Mouse (Mus musculus) G1E (cell line): Measurements from ENCODE around the gene Gm10226. TPM values are rescaled to one million over a fixed set of nuclear protein-coding genes. Genes with fewer than 3 reads are reported as not detected.
A peak's percentile ranks its signal among the peaks of the same experiment; 100 is the strongest.
"Not testable (repeated sequence)": the region's sequence is repeated elsewhere in the genome, so short reads cannot be mapped to it uniquely, and the experiment has no call there.

ENCODE experiments used
- ATAC-seq: 2 replicates; pipeline ENCODE4 v1.8.0; 2016; ENCODE audit warnings: mild to moderate bottlenecking; ENCODE audit not compliant: insufficient number of reproducible peaks, poor library complexity, low FRiP score, severe bottlenecking; ENCODE audit errors: extremely low read depth
- DNase-seq: peaks from one replicate; pipeline ENCODE4 v3.0.0; 2012; ENCODE audit warnings: low spot score
- H3K27me3 ChIP-seq: 2 replicates; pipeline ENCODE4 v1.6.1; 2012; ENCODE audit warnings: mild to moderate bottlenecking, low read length, inconsistent platforms; ENCODE audit not compliant: insufficient read depth
- H3K36me3 ChIP-seq: replicated peaks from 2 replicates; pipeline ENCODE3; 2012; ENCODE audit warnings: mild to moderate bottlenecking, inconsistent platforms
- H3K4me1 ChIP-seq: 2 replicates; pipeline ENCODE4 v1.6.1; 2012; ENCODE audit warnings: low read depth, low read length, inconsistent platforms, mixed read lengths; ENCODE audit not compliant: insufficient read depth
- H3K4me3 ChIP-seq: 2 replicates; pipeline ENCODE4 v1.5.1; 2012; ENCODE audit warnings: low read depth, mild to moderate bottlenecking, inconsistent platforms, low read length, moderate library complexity, mixed read lengths
- H3K9me3 ChIP-seq: replicated peaks from 2 replicates; pipeline ENCODE4 v1.6.1; 2012; ENCODE audit warnings: inconsistent platforms
- CTCF ChIP-seq: IDR thresholded peaks from 2 replicates; pipeline ENCODE4 v1.5.1; 2012; ENCODE audit warnings: low read depth, low read length, inconsistent platforms, mixed read lengths
- GATA1 ChIP-seq: IDR thresholded peaks from 2 replicates; pipeline ENCODE4 v1.6.1; 2012; ENCODE audit warnings: borderline replicate concordance, low read length, inconsistent platforms, mixed read lengths
- GATA2 ChIP-seq: IDR thresholded peaks from 2 replicates; pipeline ENCODE4 v1.6.1; 2012; ENCODE audit warnings: low read depth, low read length, inconsistent platforms, borderline replicate concordance
- POLR2AphosphoS5 ChIP-seq: IDR thresholded peaks from 2 replicates; pipeline ENCODE4 v1.6.1; 2012; ENCODE audit warnings: low read depth, low read length, inconsistent platforms; ENCODE audit not compliant: insufficient replicate concordance
- TAL1 ChIP-seq: conservative IDR thresholded peaks from 2 replicates; pipeline ENCODE4 v1.6.1; 2012; ENCODE audit warnings: low read depth, low read length, inconsistent platforms, mixed read lengths
- polyA plus RNA-seq: library from polyadenylated mRNA; stranded (reverse); fragments of >175 nt; gene quantifications from 2 replicates; pipeline ENCODE4 v1.2.3, GENCODE M21; 2012
- total RNA-seq, 2 experiments: library from RNA; stranded (forward) in 1 of 2; stranded (reverse) in 1 of 2; fragments of 200-1000 nt in 1 of 2; fragments of >200 nt in 1 of 2; fragmentation: Nextera tagmentation in 1 of 2; gene quantifications; 2 replicates each; pipeline ENCODE4 v1.2.3; 2014 to 2017

The Gm10226 gene
- total and polyA plus RNA-seq, 3 experiments: 19.5 TPM; not detected in 2

GRCm38 (mm10) chr17:21693342-21693741 lies 1.7 kb downstream of the Gm10226 start:
- H3K4me3 ChIP-seq: no peak overlapping the region
- ATAC-seq (no peak), DNase-seq (no peak)
- no peaks in the 10 kb centered on the region for H3K4me1 ChIP-seq
- TF ChIP-seq POLR2AphosphoS5: no peak
- no peak for TF ChIP-seq CTCF
- TF ChIP-seq TAL1: no peak
- TF ChIP-seq GATA2: no peak
- TF ChIP-seq GATA1: no peak
- H3K9me3 ChIP-seq: no peaks in the 10 kb centered on the region
- H3K36me3 ChIP-seq: peaks cover 7% of the 10 kb centered on the region
- no peaks in the 10 kb centered on the region for H3K27me3 ChIP-seq

DNA sequence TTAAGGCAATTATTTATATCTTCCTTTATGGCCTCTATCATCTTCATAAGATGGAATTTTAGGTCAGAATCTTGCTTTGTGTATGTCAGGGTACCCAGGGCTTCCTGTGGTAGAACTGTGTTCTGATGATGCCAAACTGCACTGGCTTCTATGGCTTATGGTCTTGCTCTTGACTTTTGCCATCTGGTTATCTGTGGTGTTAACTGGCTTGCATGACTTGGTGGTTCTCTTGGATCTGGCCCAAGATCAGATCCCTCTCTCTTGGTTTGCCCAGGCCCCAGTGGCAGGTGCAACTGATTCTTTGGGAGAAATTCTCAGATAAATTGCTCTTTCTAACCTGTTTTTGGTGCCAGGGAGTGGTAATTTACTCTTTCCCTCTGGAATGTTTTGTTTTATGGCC lies 4.4 kb downstream of the Gm10226 start:
- Histone ChIP-seq H3K4me3 (no peak overlapping the region), H3K4me1 (no peaks in the 10 kb centered on the region), H3K36me3 (no peaks in the 10 kb centered on the region), H3K27me3 (no peaks in the 10 kb centered on the region), H3K9me3 (no peaks in the 10 kb centered on the region)
- TF ChIP-seq TAL1 (no peak), GATA1 (no peak), POLR2AphosphoS5 (no peak), CTCF (no peak), GATA2 (no peak)
- DNase-seq (no peak), ATAC-seq (no peak)

- no peaks in the 10 kb centered on the region for H3K36me3 ChIP-seq
- no peak for TF ChIP-seq GATA1
- no peak for TF ChIP-seq CTCF
- peak; percentile 87 for TF ChIP-seq TAL1
- no peaks in the 10 kb centered on the region for H3K27me3 ChIP-seq
- H3K4me1 ChIP-seq: peaks cover 33% of the 10 kb centered on the region
- peak overlapping the region; percentile 65; the same call in 1 of the 2 replicates for H3K4me3 ChIP-seq
- H3K9me3 ChIP-seq: no peaks in the 10 kb centered on the region
- ATAC-seq (peak; percentile 66), DNase-seq (peak; percentile 7)
Observed at GRCm38 (mm10) chr17:21702281-21703240, 10.9 kb downstream of the Gm10226 start.

DNA sequence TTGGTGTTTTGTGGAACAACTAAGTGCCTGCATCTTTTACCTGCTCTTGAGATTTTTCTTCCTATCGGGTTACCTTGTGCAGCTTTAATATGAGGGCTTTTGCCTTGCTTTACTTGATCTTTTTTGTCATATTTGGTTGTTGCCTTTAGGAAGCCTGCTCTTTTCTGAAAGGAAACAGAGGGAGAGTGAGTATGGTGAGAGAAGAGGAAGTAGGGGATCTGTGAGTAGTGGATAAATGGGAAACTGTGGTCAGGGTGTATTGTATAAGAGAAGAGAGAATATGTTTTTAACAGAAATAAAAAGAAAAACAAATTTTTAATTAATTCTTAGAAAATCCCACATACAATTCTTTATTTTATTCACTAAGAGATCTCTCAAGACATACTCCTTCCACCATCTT lies 11.8 kb downstream of the Gm10226 start:
- Histone ChIP-seq H3K27me3 (no peaks in the 10 kb centered on the region), H3K4me3 (peak overlapping the region; percentile 65; the same call in 1 of the 2 replicates), H3K4me1 (peaks cover 36% of the 10 kb centered on the region), H3K9me3 (no peaks in the 10 kb centered on the region), H3K36me3 (no peaks in the 10 kb centered on the region)
- TF ChIP-seq CTCF: no peak
- no peak for TF ChIP-seq TAL1
- TF ChIP-seq GATA2: no peak
- no peak for TF ChIP-seq GATA1
- TF ChIP-seq POLR2AphosphoS5: no peak
- ATAC-seq (no peak), DNase-seq (no peak)

DNA sequence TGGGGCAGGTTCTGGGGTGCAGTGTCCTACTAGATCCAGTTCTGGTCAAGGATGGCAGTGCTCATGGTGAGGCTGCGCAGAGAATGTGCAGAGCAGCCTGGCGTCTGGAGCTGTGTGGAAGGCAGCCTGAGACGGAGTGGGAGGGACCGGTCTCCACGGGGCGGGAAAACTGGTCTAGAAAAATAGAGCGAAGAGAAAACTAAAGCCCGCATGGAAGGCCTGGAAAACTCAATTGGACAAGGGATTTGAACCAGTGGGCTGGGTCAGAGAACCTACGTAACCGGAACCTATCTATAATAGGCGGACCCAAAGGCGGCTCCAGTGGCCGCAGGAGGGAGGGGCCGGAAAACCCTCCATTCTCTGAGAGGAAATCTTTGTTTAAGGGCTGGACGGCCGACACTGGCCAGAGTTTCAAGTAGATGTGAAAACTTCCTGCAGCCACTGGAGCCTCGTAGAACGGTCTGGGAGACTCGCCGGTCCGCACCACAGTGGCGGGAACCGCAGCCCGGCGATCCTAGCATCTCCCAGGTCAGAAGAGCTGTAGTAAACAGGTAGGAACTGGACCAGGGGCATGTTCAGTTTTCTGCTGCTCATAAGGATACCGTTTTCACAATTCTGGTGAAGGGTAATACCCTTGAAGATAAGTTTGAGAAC lies 15.8 kb downstream of the Gm10226 start, which contains the start of gene Zfp760:
Gene Zfp760 (plus strand): TSS at position 399 of the 654 bp plus-strand sequence.
- DNase-seq: peak; percentile 45
- Histone ChIP-seq H3K4me3 (peak within 1 kb of the TSS; percentile 80), H3K9me3 (no peaks in the 10 kb centered on the region), H3K27me3 (no peaks in the 10 kb centered on the region), H3K36me3 (peaks cover 17% of the 10 kb centered on the region), H3K4me1 (peaks cover 31% of the 10 kb centered on the region)
- TF ChIP-seq CTCF (no peak), POLR2AphosphoS5 (no peak), GATA1 (no peak), TAL1 (no peak), GATA2 (no peak)
- peak; percentile 85 for ATAC-seq

GRCm38 (mm10) chr17:21708401-21708800 lies 16.7 kb downstream of the Gm10226 start:
- no peak for ATAC-seq
- peak overlapping the region; percentile 11; the same call in 1 of the 2 replicates for H3K4me3 ChIP-seq
- TF ChIP-seq POLR2AphosphoS5: no peak
- no peak for TF ChIP-seq CTCF
- no peak for TF ChIP-seq GATA2
- no peak for TF ChIP-seq GATA1
- TF ChIP-seq TAL1: no peak

GRCm38 (mm10) chr17:21730495-21730894 lies 38.8 kb downstream of the Gm10226 start, which contains the start of gene Zfp229:
Gene Zfp229 (plus strand): TSS chr17:21730795.
- not testable (repeated sequence) for H3K4me1 ChIP-seq, H3K9me3 ChIP-seq

More at GRCm38 (mm10) chr17:21708401-21708800, 16.7 kb downstream of the Gm10226 start:
- DNase-seq: no peak
- H3K36me3 ChIP-seq: peaks cover 20% of the 10 kb centered on the region
- H3K27me3 ChIP-seq: no peaks in the 10 kb centered on the region
- peaks cover 22% of the 10 kb centered on the region for H3K4me1 ChIP-seq
- H3K9me3 ChIP-seq: no peaks in the 10 kb centered on the region

More at GRCm38 (mm10) chr17:21730495-21730894, 38.8 kb downstream of the Gm10226 start, which contains the start of gene Zfp229:
- not testable (repeated sequence) for ATAC-seq, H3K4me3 ChIP-seq, H3K27me3 ChIP-seq, DNase-seq, H3K36me3 ChIP-seq
